Mouse (Mus musculus): ENCODE data around the gene Tsen34. TPM values are rescaled to one million over a fixed set of nuclear protein-coding genes. Genes with fewer than 3 reads are reported as not detected.
"Not testable (repeated sequence)": the region's sequence is repeated elsewhere in the genome, so short reads cannot be mapped to it uniquely, and the experiment has no call there.

The Tsen34 gene
- total RNA-seq, 1 experiment = 90.2 TPM

GRCm38 (mm10) chr7:3691919-3692318 is 744 bp upstream of the Tsen34 start:
- H3K4me3 ChIP-seq (ENCODE audit: insufficient read depth in 1 of 2, low read depth in 1 of 2, low read length in 2 of 2, poor library complexity in 1 of 2, severe bottlenecking in 1 of 2) = peak overlapping the region; percentile 86 to 93
- no peaks in the 10 kb centered on the region for H3K9me3 ChIP-seq (ENCODE audit: control insufficient read depth, insufficient read depth, low read depth, low read length)
- TF ChIP-seq ZNF384 (IDR thresholded peaks at IDR 0.05; ENCODE audit: low read depth, low read length) = no peak
- in situ Hi-C loops (cut with MboI; ENCODE audit: low sequenced_read_pairs in 2 of 2, unreplicated experiment in 2 of 2) = no loop called here
- H3K4me1 ChIP-seq (ENCODE audit: control insufficient read depth in 2 of 2, insufficient read depth in 2 of 2, low read length in 2 of 2, poor library complexity in 1 of 2) = 0 out of 4 replicates have a peak, but pooled peaks cover 0 to 2% of the 10 kb centered on the region in 2 experiments
- no peak overlapping the region for H3K27ac ChIP-seq (ENCODE audit: insufficient read depth, low read depth, low read length, poor library complexity, severe bottlenecking)
- H3K36me3 ChIP-seq (ENCODE audit: control insufficient read depth, insufficient read depth, low read length, poor library complexity, severe bottlenecking) = peaks cover 3% of the 10 kb centered on the region; the same call in 1 of the 2 replicates
- no peak for DNase-seq (ENCODE audit: low read depth, low spot score)
- peak overlapping the region; percentile 90 for H3K9ac ChIP-seq (ENCODE audit: insufficient read depth, low read depth, low read length, poor library complexity, severe bottlenecking)

GRCm38 (mm10) chr7:3692987-3693808 is 535 bp downstream of the Tsen34 start, which contains the start of gene Mboat7:
Mboat7 (minus strand) TSS chr7:3693523.
- Histone ChIP-seq H3K36me3 (ENCODE audit: control insufficient read depth, insufficient read depth, low read length, poor library complexity, severe bottlenecking) (peaks cover 4% of the 10 kb centered on the region), H3K4me1 (ENCODE audit: control insufficient read depth in 2 of 2, insufficient read depth in 2 of 2, low read length in 2 of 2, poor library complexity in 1 of 2) (0 out of 4 replicates have a peak, but pooled peaks cover 0 to 2% of the 10 kb centered on the region in 2 experiments), H3K9me3 (ENCODE audit: control insufficient read depth, insufficient read depth, low read depth, low read length) (no peaks in the 10 kb centered on the region), H3K9ac (ENCODE audit: insufficient read depth, low read depth, low read length, poor library complexity, severe bottlenecking) (peak within 1 kb of the TSS; percentile 90), H3K27ac (ENCODE audit: insufficient read depth, low read depth, low read length, poor library complexity, severe bottlenecking) (peak within 1 kb of the TSS; percentile 89), H3K4me3 (ENCODE audit: insufficient read depth in 1 of 2, low read depth in 1 of 2, low read length in 2 of 2, poor library complexity in 1 of 2, severe bottlenecking in 1 of 2) (peak within 1 kb of the TSS; percentile 86 to 93)
- TF ChIP-seq MAFK (IDR thresholded peaks at IDR 0.05; ENCODE audit: insufficient read depth, low read depth, low read length) (no peak), CHD2 (IDR thresholded peaks at IDR 0.05; ENCODE audit: low read depth, low read length) (no peak), ZNF384 (IDR thresholded peaks at IDR 0.05; ENCODE audit: low read depth, low read length) (no peak), ZC3H11A (IDR thresholded peaks at IDR 0.05; ENCODE audit: borderline replicate concordance, low read depth, low read length) (no peak), HCFC1 (IDR thresholded peaks at IDR 0.05; ENCODE audit: borderline replicate concordance, insufficient read depth, low read length) (peak; percentile 26; the same call in 1 of the 2 replicates)
- in situ Hi-C loops (cut with MboI; ENCODE audit: low sequenced_read_pairs in 2 of 2, unreplicated experiment in 2 of 2) = no loop called here
- DNase-seq (ENCODE audit: low read depth, low spot score) = peak; percentile 99

- peak overlapping the region; percentile 86 to 93 for H3K4me3 ChIP-seq (ENCODE audit: insufficient read depth in 1 of 2, low read depth in 1 of 2, low read length in 2 of 2, poor library complexity in 1 of 2, severe bottlenecking in 1 of 2)
- 0 out of 4 replicates have a peak, but pooled peaks cover 0 to 2% of the 10 kb centered on the region in 2 experiments for H3K4me1 ChIP-seq (ENCODE audit: control insufficient read depth in 2 of 2, insufficient read depth in 2 of 2, low read length in 2 of 2, poor library complexity in 1 of 2)
- in situ Hi-C loops (cut with MboI; ENCODE audit: low sequenced_read_pairs in 2 of 2, unreplicated experiment in 2 of 2) = no loop called here
- H3K9me3 ChIP-seq (ENCODE audit: control insufficient read depth, insufficient read depth, low read depth, low read length) = no peaks in the 10 kb centered on the region
- TF ChIP-seq HCFC1 (IDR thresholded peaks at IDR 0.05; ENCODE audit: borderline replicate concordance, insufficient read depth, low read length) = no peak
- no peak for TF ChIP-seq MAFK (IDR thresholded peaks at IDR 0.05; ENCODE audit: insufficient read depth, low read depth, low read length)
- TF ChIP-seq ZC3H11A (IDR thresholded peaks at IDR 0.05; ENCODE audit: borderline replicate concordance, low read depth, low read length) = no peak
- TF ChIP-seq CHD2 (IDR thresholded peaks at IDR 0.05; ENCODE audit: low read depth, low read length) = no peak
- TF ChIP-seq ZNF384 (IDR thresholded peaks at IDR 0.05; ENCODE audit: low read depth, low read length) = no peak
- peak overlapping the region; percentile 89 for H3K9ac ChIP-seq (ENCODE audit: insufficient read depth, low read depth, low read length, poor library complexity, severe bottlenecking)
- DNase-seq (ENCODE audit: low read depth, low spot score) = peak; percentile 77
- peaks cover 4% of the 10 kb centered on the region for H3K36me3 ChIP-seq (ENCODE audit: control insufficient read depth, insufficient read depth, low read length, poor library complexity, severe bottlenecking)
- peak overlapping the region; percentile 85 for H3K27ac ChIP-seq (ENCODE audit: insufficient read depth, low read depth, low read length, poor library complexity, severe bottlenecking)
These were observed 1.1 kb downstream of the Tsen34 start for GRCm38 (mm10) chr7:3693809-3694075.

GRCm38 (mm10) chr7:3694076-3694948 is 1.6 kb downstream of the Tsen34 start:
- Histone ChIP-seq H3K9ac (ENCODE audit: insufficient read depth, low read depth, low read length, poor library complexity, severe bottlenecking) (peak overlapping the region; percentile 89), H3K9me3 (ENCODE audit: control insufficient read depth, insufficient read depth, low read depth, low read length) (no peaks in the 10 kb centered on the region), H3K36me3 (ENCODE audit: control insufficient read depth, insufficient read depth, low read length, poor library complexity, severe bottlenecking) (peaks cover 4% of the 10 kb centered on the region), H3K4me1 (ENCODE audit: control insufficient read depth in 2 of 2, insufficient read depth in 2 of 2, low read length in 2 of 2, poor library complexity in 1 of 2) (0 out of 4 replicates have a peak, but pooled peaks cover 0 to 2% of the 10 kb centered on the region in 2 experiments), H3K4me3 (ENCODE audit: insufficient read depth in 1 of 2, low read depth in 1 of 2, low read length in 2 of 2, poor library complexity in 1 of 2, severe bottlenecking in 1 of 2) (peak overlapping the region; percentile 86 to 93), H3K27ac (ENCODE audit: insufficient read depth, low read depth, low read length, poor library complexity, severe bottlenecking) (peak overlapping the region; percentile 85)
- in situ Hi-C loops (cut with MboI; ENCODE audit: low sequenced_read_pairs in 2 of 2, unreplicated experiment in 2 of 2) = no loop called here
- no peak for TF ChIP-seq ZNF384 (IDR thresholded peaks at IDR 0.05; ENCODE audit: low read depth, low read length)
- TF ChIP-seq CHD2 (IDR thresholded peaks at IDR 0.05; ENCODE audit: low read depth, low read length) = no peak
- TF ChIP-seq ZC3H11A (IDR thresholded peaks at IDR 0.05; ENCODE audit: borderline replicate concordance, low read depth, low read length) = no peak
- no peak for TF ChIP-seq MAFK (IDR thresholded peaks at IDR 0.05; ENCODE audit: insufficient read depth, low read depth, low read length)
- no peak for TF ChIP-seq HCFC1 (IDR thresholded peaks at IDR 0.05; ENCODE audit: borderline replicate concordance, insufficient read depth, low read length)
- peak; percentile 84 for DNase-seq (ENCODE audit: low read depth, low spot score)

- H3K36me3 ChIP-seq (ENCODE audit: control insufficient read depth, insufficient read depth, low read length, poor library complexity, severe bottlenecking); H3K9me3 ChIP-seq (ENCODE audit: control insufficient read depth, insufficient read depth, low read depth, low read length): not testable (repeated sequence)
These were observed 2.3 kb downstream of the Tsen34 start for GRCm38 (mm10) chr7:3694949-3695305.

More at GRCm38 (mm10) chr7:3694949-3695305, 2.3 kb downstream of the Tsen34 start:
- DNase-seq (ENCODE audit: low read depth, low spot score); in situ Hi-C loops (cut with MboI; ENCODE audit: low sequenced_read_pairs in 2 of 2, unreplicated experiment in 2 of 2); H3K4me1 ChIP-seq (ENCODE audit: control insufficient read depth in 2 of 2, insufficient read depth in 2 of 2, low read length in 2 of 2, poor library complexity in 1 of 2): not testable (repeated sequence)
- Histone ChIP-seq H3K4me3 (ENCODE audit: insufficient read depth in 1 of 2, low read depth in 1 of 2, low read length in 2 of 2, poor library complexity in 1 of 2, severe bottlenecking in 1 of 2) (peak overlapping the region; percentile 86 to 93), H3K9ac (ENCODE audit: insufficient read depth, low read depth, low read length, poor library complexity, severe bottlenecking) (peak overlapping the region; percentile 89), H3K27ac (ENCODE audit: insufficient read depth, low read depth, low read length, poor library complexity, severe bottlenecking) (peak overlapping the region; percentile 64; the same call in 1 of the 2 replicates)

Measured in ES-E14 (cell line).